Mouse (Mus musculus) E14TG2a.4 (cell line): ENCODE measurements around the gene Zfp648.

Experiments
- H3K27me3 ChIP-seq: 2 replicates; pipeline ENCODE4 v1.6.1; 2014; ENCODE audit warnings: low read length, control low read depth; ENCODE audit not compliant: insufficient read depth
- H3K36me3 ChIP-seq: 2 replicates; pipeline ENCODE4 v1.6.1; 2014; ENCODE audit warnings: low read length, control low read depth; ENCODE audit not compliant: insufficient read depth
- H3K4me1 ChIP-seq: replicated peaks from 2 replicates; pipeline ENCODE4 v1.6.1; 2014; ENCODE audit warnings: low read depth, low read length, control low read depth
- H3K4me3 ChIP-seq: replicated peaks from 2 replicates; pipeline ENCODE4 v1.5.1; 2014; ENCODE audit warnings: mild to moderate bottlenecking, low read length
- H3K9me3 ChIP-seq: 2 replicates; pipeline ENCODE4 v1.6.1; 2014; ENCODE audit warnings: low read length, control low read depth
- CTCF ChIP-seq: conservative IDR thresholded peaks from 2 replicates; pipeline ENCODE4 v1.5.1; 2014; ENCODE audit warnings: low read length
- NANOG ChIP-seq: IDR thresholded peaks from 2 replicates; pipeline ENCODE4 v1.6.1; 2014; ENCODE audit warnings: borderline replicate concordance, low read length, mixed read lengths
- POU5F1 ChIP-seq: IDR thresholded peaks from 2 replicates; pipeline ENCODE4 v1.6.1; 2014; ENCODE audit warnings: low read length, borderline replicate concordance

Zfp648 gene

GRCm38 (mm10) chr1:154203386-154203785, 2.4 kb downstream of the Zfp648 start:
- Histone ChIP-seq H3K9me3 (no peaks in the 10 kb centered on the region), H3K4me1 (peaks cover 12% of the 10 kb centered on the region), H3K27me3 (peaks cover 70% of the 10 kb centered on the region), H3K36me3 (no peaks in the 10 kb centered on the region), H3K4me3 (no peak overlapping the region)
- TF ChIP-seq NANOG: no peak
- no peak for TF ChIP-seq CTCF
- TF ChIP-seq POU5F1: no peak

GRCm38 (mm10) chr1:154204652-154205573, 3.9 kb downstream of the Zfp648 start:
- H3K36me3 ChIP-seq: no peaks in the 10 kb centered on the region
- TF ChIP-seq CTCF (no peak), POU5F1 (no peak), NANOG (no peak)
- peak overlapping the region; percentile 76 for H3K4me3 ChIP-seq
- H3K9me3 ChIP-seq: no peaks in the 10 kb centered on the region
- peaks cover 12% of the 10 kb centered on the region for H3K4me1 ChIP-seq
- H3K27me3 ChIP-seq: peaks cover 70% of the 10 kb centered on the region

- H3K36me3 ChIP-seq: no peaks in the 10 kb centered on the region
- no peaks in the 10 kb centered on the region for H3K9me3 ChIP-seq
- no peaks in the 10 kb centered on the region for H3K27me3 ChIP-seq
- TF ChIP-seq POU5F1: no peak
- no peak for TF ChIP-seq CTCF
- no peak for TF ChIP-seq NANOG
- H3K4me3 ChIP-seq: no peak overlapping the region
- no peaks in the 10 kb centered on the region for H3K4me1 ChIP-seq
These were observed 19.0 kb downstream of the Zfp648 start for GRCm38 (mm10) chr1:154219991-154220390.

GRCm38 (mm10) chr1:154220566-154220965, 19.6 kb downstream of the Zfp648 start:
- no peaks in the 10 kb centered on the region for H3K9me3 ChIP-seq
- H3K27me3 ChIP-seq: no peaks in the 10 kb centered on the region
- no peaks in the 10 kb centered on the region for H3K4me1 ChIP-seq
- H3K36me3 ChIP-seq: no peaks in the 10 kb centered on the region
- TF ChIP-seq POU5F1: no peak
- H3K4me3 ChIP-seq: no peak overlapping the region

- Histone ChIP-seq H3K9me3 (no peaks in the 10 kb centered on the region), H3K4me1 (no peaks in the 10 kb centered on the region), H3K4me3 (no peak overlapping the region), H3K36me3 (no peaks in the 10 kb centered on the region), H3K27me3 (no peaks in the 10 kb centered on the region)
- no peak for TF ChIP-seq NANOG
- no peak for TF ChIP-seq POU5F1
- no peak for TF ChIP-seq CTCF
These were observed 22.8 kb downstream of the Zfp648 start for GRCm38 (mm10) chr1:154223807-154224207.

- no peaks in the 10 kb centered on the region for H3K9me3 ChIP-seq
- H3K27me3 ChIP-seq: no peaks in the 10 kb centered on the region
- TF ChIP-seq CTCF: no peak
- no peak for TF ChIP-seq NANOG
- no peak for TF ChIP-seq POU5F1
- no peak overlapping the region for H3K4me3 ChIP-seq
- no peaks in the 10 kb centered on the region for H3K4me1 ChIP-seq
- H3K36me3 ChIP-seq: no peaks in the 10 kb centered on the region
These were observed 31.6 kb downstream of the Zfp648 start for GRCm38 (mm10) chr1:154232594-154232993.

- Histone ChIP-seq H3K27me3 (no peaks in the 10 kb centered on the region), H3K4me3 (no peak overlapping the region), H3K9me3 (no peaks in the 10 kb centered on the region), H3K36me3 (no peaks in the 10 kb centered on the region), H3K4me1 (no peaks in the 10 kb centered on the region)
- TF ChIP-seq POU5F1 (no peak), CTCF (no peak), NANOG (no peak)
These were observed 32.0 kb downstream of the Zfp648 start for GRCm38 (mm10) chr1:154233033-154233432.

GRCm38 (mm10) chr1:154234814-154235213, 33.8 kb downstream of the Zfp648 start:
- H3K27me3 ChIP-seq: no peaks in the 10 kb centered on the region
- no peaks in the 10 kb centered on the region for H3K36me3 ChIP-seq
- no peak overlapping the region for H3K4me3 ChIP-seq
- no peaks in the 10 kb centered on the region for H3K4me1 ChIP-seq
- TF ChIP-seq CTCF (no peak), POU5F1 (no peak), NANOG (no peak)
- no peaks in the 10 kb centered on the region for H3K9me3 ChIP-seq

- H3K27me3 ChIP-seq: no peaks in the 10 kb centered on the region
- no peaks in the 10 kb centered on the region for H3K4me1 ChIP-seq
- H3K36me3 ChIP-seq: no peaks in the 10 kb centered on the region
- TF ChIP-seq NANOG: no peak
- TF ChIP-seq POU5F1: no peak
- TF ChIP-seq CTCF: peak; percentile 51
- peaks cover 3% of the 10 kb centered on the region for H3K9me3 ChIP-seq
- H3K4me3 ChIP-seq: no peak overlapping the region
These were observed 37.9 kb downstream of the Zfp648 start for GRCm38 (mm10) chr1:154238876-154239275.
